Mouse (Mus musculus): ENCODE measurements at regions not wholly inside any gene's neighbourhood (a gene's known extent, or its start where the extent isn't known, plus 50 kb on each side); places are given as distances from the start of the nearest gene placed in this dataset.

- H3K27me3 ChIP-seq (ENCODE audit: control insufficient read depth, insufficient read depth, low read length), result no peaks in the 10 kb centered on the region
- H3K36me3 ChIP-seq (replicated peaks; ENCODE audit: control insufficient read depth, insufficient read depth, low read depth, low read length), result no peaks in the 10 kb centered on the region
- no peak overlapping the region for H3K4me3 ChIP-seq (ENCODE audit: low read depth, low read length)
- no peaks in the 10 kb centered on the region for H3K4me1 ChIP-seq (ENCODE audit: control insufficient read depth, insufficient read depth, low read length)
- H3K4me2 ChIP-seq (ENCODE audit: low read depth, low read length), result no peak overlapping the region
- WGBS, result 44% methylated on average over 4 of the region's 4 CpGs
- H3K9me3 ChIP-seq (replicated peaks; ENCODE audit: control insufficient read depth, low read length), result no peaks in the 10 kb centered on the region
- H3K27ac ChIP-seq (replicated peaks; ENCODE audit: low read depth, low read length), result no peak overlapping the region
- no peak for ATAC-seq (replicated peaks; ENCODE audit: insufficient number of reproducible peaks, low FRiP score, low TSS enrichment, low read depth)
- no peak overlapping the region for H3K9ac ChIP-seq (replicated peaks; ENCODE audit: low read length)
- peak; percentile 67 for DNase-seq (ENCODE audit: low spot score)
These were observed 126.7 kb upstream of the Snx7 start for GRCm38 (mm10) chr3:117995401-117995800.

- Histone ChIP-seq H3K9me3 (replicated peaks; ENCODE audit: control insufficient read depth, low read length) (no peaks in the 10 kb centered on the region), H3K9ac (replicated peaks; ENCODE audit: low read length) (no peak overlapping the region), H3K4me1 (ENCODE audit: control insufficient read depth, insufficient read depth, low read length) (no peaks in the 10 kb centered on the region), H3K4me3 (ENCODE audit: low read depth, low read length) (no peak overlapping the region), H3K36me3 (replicated peaks; ENCODE audit: control insufficient read depth, insufficient read depth, low read depth, low read length) (no peaks in the 10 kb centered on the region), H3K4me2 (ENCODE audit: low read depth, low read length) (no peak overlapping the region), H3K27ac (replicated peaks; ENCODE audit: low read depth, low read length) (no peak overlapping the region), H3K27me3 (ENCODE audit: control insufficient read depth, insufficient read depth, low read length) (no peaks in the 10 kb centered on the region)
- DNase-seq (ENCODE audit: low spot score) (no peak), ATAC-seq (replicated peaks; ENCODE audit: insufficient number of reproducible peaks, low FRiP score, low TSS enrichment, low read depth) (no peak)
- 76% methylated on average over 3 of the region's 3 CpGs for WGBS
These were observed 125.4 kb upstream of the Snx7 start for GRCm38 (mm10) chr3:117994110-117994509.

GRCm38 (mm10) chr3:117990561-117990960, 121.8 kb upstream of the Snx7 start:
- H3K9ac ChIP-seq (replicated peaks; ENCODE audit: low read length), result no peak overlapping the region
- 91% methylated on average over 2 of the region's 2 CpGs for WGBS
- H3K4me1 ChIP-seq (ENCODE audit: control insufficient read depth, insufficient read depth, low read length), result no peaks in the 10 kb centered on the region
- H3K9me3 ChIP-seq (replicated peaks; ENCODE audit: control insufficient read depth, low read length), result no peaks in the 10 kb centered on the region
- no peak overlapping the region for H3K4me2 ChIP-seq (ENCODE audit: low read depth, low read length)
- no peak overlapping the region for H3K4me3 ChIP-seq (ENCODE audit: low read depth, low read length)
- no peaks in the 10 kb centered on the region for H3K27me3 ChIP-seq (ENCODE audit: control insufficient read depth, insufficient read depth, low read length)
- DNase-seq (ENCODE audit: low spot score) (no peak), ATAC-seq (replicated peaks; ENCODE audit: insufficient number of reproducible peaks, low FRiP score, low TSS enrichment, low read depth) (no peak)
- no peak overlapping the region for H3K27ac ChIP-seq (replicated peaks; ENCODE audit: low read depth, low read length)
- H3K36me3 ChIP-seq (replicated peaks; ENCODE audit: control insufficient read depth, insufficient read depth, low read depth, low read length), result no peaks in the 10 kb centered on the region

GRCm38 (mm10) chr3:117988443-117988842, 119.7 kb upstream of the Snx7 start:
- H3K4me3 ChIP-seq (ENCODE audit: low read depth, low read length), result no peak overlapping the region
- no peak for ATAC-seq (replicated peaks; ENCODE audit: insufficient number of reproducible peaks, low FRiP score, low TSS enrichment, low read depth)
- WGBS, result 80% methylated on average over 5 of the region's 5 CpGs

GRCm38 (mm10) chr3:117975638-117976037, 106.9 kb upstream of the Snx7 start:
- Histone ChIP-seq H3K36me3 (replicated peaks; ENCODE audit: control insufficient read depth, insufficient read depth, low read depth, low read length) (no peaks in the 10 kb centered on the region), H3K27me3 (ENCODE audit: control insufficient read depth, insufficient read depth, low read length) (no peaks in the 10 kb centered on the region), H3K4me1 (ENCODE audit: control insufficient read depth, insufficient read depth, low read length) (no peaks in the 10 kb centered on the region), H3K9me3 (replicated peaks; ENCODE audit: control insufficient read depth, low read length) (no peaks in the 10 kb centered on the region), H3K27ac (replicated peaks; ENCODE audit: low read depth, low read length) (no peak overlapping the region), H3K4me3 (ENCODE audit: low read depth, low read length) (no peak overlapping the region), H3K9ac (replicated peaks; ENCODE audit: low read length) (no peak overlapping the region), H3K4me2 (ENCODE audit: low read depth, low read length) (no peak overlapping the region)
- DNase-seq (ENCODE audit: low spot score) (peak; percentile 35), ATAC-seq (replicated peaks; ENCODE audit: insufficient number of reproducible peaks, low FRiP score, low TSS enrichment, low read depth) (no peak)
- 67% methylated on average over 1 of the region's 1 CpGs for WGBS

More at GRCm38 (mm10) chr3:117988443-117988842, 119.7 kb upstream of the Snx7 start:
- Histone ChIP-seq H3K36me3 (replicated peaks; ENCODE audit: control insufficient read depth, insufficient read depth, low read depth, low read length) (no peaks in the 10 kb centered on the region), H3K27me3 (ENCODE audit: control insufficient read depth, insufficient read depth, low read length) (no peaks in the 10 kb centered on the region), H3K9me3 (replicated peaks; ENCODE audit: control insufficient read depth, low read length) (no peaks in the 10 kb centered on the region), H3K27ac (replicated peaks; ENCODE audit: low read depth, low read length) (no peak overlapping the region), H3K9ac (replicated peaks; ENCODE audit: low read length) (no peak overlapping the region), H3K4me1 (ENCODE audit: control insufficient read depth, insufficient read depth, low read length) (no peaks in the 10 kb centered on the region), H3K4me2 (ENCODE audit: low read depth, low read length) (no peak overlapping the region)
- DNase-seq (ENCODE audit: low spot score), result no peak

- Histone ChIP-seq H3K4me3 (ENCODE audit: low read depth, low read length) (no peak overlapping the region), H3K9me3 (replicated peaks; ENCODE audit: control insufficient read depth, low read length) (no peaks in the 10 kb centered on the region), H3K4me2 (ENCODE audit: low read depth, low read length) (no peak overlapping the region), H3K9ac (replicated peaks; ENCODE audit: low read length) (no peak overlapping the region), H3K4me1 (ENCODE audit: control insufficient read depth, insufficient read depth, low read length) (no peaks in the 10 kb centered on the region), H3K36me3 (replicated peaks; ENCODE audit: control insufficient read depth, insufficient read depth, low read depth, low read length) (no peaks in the 10 kb centered on the region), H3K27me3 (ENCODE audit: control insufficient read depth, insufficient read depth, low read length) (no peaks in the 10 kb centered on the region), H3K27ac (replicated peaks; ENCODE audit: low read depth, low read length) (no peak overlapping the region)
- 85% methylated on average over 5 of the region's 5 CpGs for WGBS
- ATAC-seq (replicated peaks; ENCODE audit: insufficient number of reproducible peaks, low FRiP score, low TSS enrichment, low read depth) (no peak), DNase-seq (ENCODE audit: low spot score) (no peak)
These were observed 100.1 kb upstream of the Snx7 start for GRCm38 (mm10) chr3:117968805-117969204.

GRCm38 (mm10) chr3:117938426-117938825, 69.7 kb upstream of the Snx7 start:
- Histone ChIP-seq H3K36me3 (replicated peaks; ENCODE audit: control insufficient read depth, insufficient read depth, low read depth, low read length) (no peaks in the 10 kb centered on the region), H3K4me2 (ENCODE audit: low read depth, low read length) (no peak overlapping the region), H3K4me1 (ENCODE audit: control insufficient read depth, insufficient read depth, low read length) (no peaks in the 10 kb centered on the region), H3K27me3 (ENCODE audit: control insufficient read depth, insufficient read depth, low read length) (no peaks in the 10 kb centered on the region), H3K9ac (replicated peaks; ENCODE audit: low read length) (no peak overlapping the region), H3K4me3 (ENCODE audit: low read depth, low read length) (no peak overlapping the region), H3K27ac (replicated peaks; ENCODE audit: low read depth, low read length) (no peak overlapping the region), H3K9me3 (replicated peaks; ENCODE audit: control insufficient read depth, low read length) (no peaks in the 10 kb centered on the region)
- no peak for ATAC-seq (replicated peaks; ENCODE audit: insufficient number of reproducible peaks, low FRiP score, low TSS enrichment, low read depth)
- DNase-seq (ENCODE audit: low spot score), result no peak

GRCm38 (mm10) chr3:117927527-117927926, 58.8 kb upstream of the Snx7 start:
- 65% methylated on average over 1 of the region's 1 CpGs for WGBS
- H3K4me3 ChIP-seq (ENCODE audit: low read depth, low read length), result no peak overlapping the region
- H3K4me1 ChIP-seq (ENCODE audit: control insufficient read depth, insufficient read depth, low read length), result no peaks in the 10 kb centered on the region
- H3K27me3 ChIP-seq (ENCODE audit: control insufficient read depth, insufficient read depth, low read length), result no peaks in the 10 kb centered on the region
- no peaks in the 10 kb centered on the region for H3K9me3 ChIP-seq (replicated peaks; ENCODE audit: control insufficient read depth, low read length)
- H3K4me2 ChIP-seq (ENCODE audit: low read depth, low read length), result no peak overlapping the region
- ATAC-seq (replicated peaks; ENCODE audit: insufficient number of reproducible peaks, low FRiP score, low TSS enrichment, low read depth) (no peak), DNase-seq (ENCODE audit: low spot score) (no peak)
- H3K9ac ChIP-seq (replicated peaks; ENCODE audit: low read length), result no peak overlapping the region
- no peak overlapping the region for H3K27ac ChIP-seq (replicated peaks; ENCODE audit: low read depth, low read length)
- H3K36me3 ChIP-seq (replicated peaks; ENCODE audit: control insufficient read depth, insufficient read depth, low read depth, low read length), result no peaks in the 10 kb centered on the region
